Mouse (Mus musculus) lung, adult 2 months (tissue): ENCODE measurements around the gene Ampd2.

Source experiments
- CTCF ChIP-seq: fragments of 200-500 bp; IDR thresholded peaks from 2 replicates; pipeline ENCODE4 v1.5.1; 2011; ENCODE audit warnings: mild to moderate bottlenecking, low read length, control low read depth; ENCODE audit not compliant: insufficient read depth
- POLR2A ChIP-seq: fragments of 200-500 bp; IDR thresholded peaks from 2 replicates; pipeline ENCODE4 v1.6.1; 2011; ENCODE audit warnings: low read depth, mild to moderate bottlenecking, control low read depth, low read length, borderline replicate concordance; ENCODE audit errors: extremely low read depth

DNA sequence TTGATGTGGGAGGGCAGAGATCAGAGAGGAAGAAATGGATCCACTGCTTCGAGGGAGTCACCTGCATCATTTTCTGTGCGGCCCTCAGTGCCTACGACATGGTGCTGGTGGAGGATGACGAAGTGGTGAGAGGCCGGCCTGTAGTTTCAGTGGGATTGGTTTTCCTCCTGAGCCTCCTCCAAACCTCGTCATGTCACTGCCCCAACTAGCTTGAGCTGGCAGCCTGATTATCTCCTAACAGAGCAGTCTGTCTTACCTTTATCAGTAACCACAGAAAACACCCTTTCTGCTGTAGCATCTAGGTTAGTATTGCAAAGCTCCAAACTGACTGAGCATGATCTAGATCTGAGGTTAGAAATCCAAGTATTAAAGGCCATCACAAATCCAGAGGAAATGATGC, 11.9 kb upstream of the Ampd2 start:
- no peak for TF ChIP-seq POLR2A
- TF ChIP-seq CTCF, result no peak
